Mouse (Mus musculus): ENCODE results near the gene Rnf38.

DNA sequence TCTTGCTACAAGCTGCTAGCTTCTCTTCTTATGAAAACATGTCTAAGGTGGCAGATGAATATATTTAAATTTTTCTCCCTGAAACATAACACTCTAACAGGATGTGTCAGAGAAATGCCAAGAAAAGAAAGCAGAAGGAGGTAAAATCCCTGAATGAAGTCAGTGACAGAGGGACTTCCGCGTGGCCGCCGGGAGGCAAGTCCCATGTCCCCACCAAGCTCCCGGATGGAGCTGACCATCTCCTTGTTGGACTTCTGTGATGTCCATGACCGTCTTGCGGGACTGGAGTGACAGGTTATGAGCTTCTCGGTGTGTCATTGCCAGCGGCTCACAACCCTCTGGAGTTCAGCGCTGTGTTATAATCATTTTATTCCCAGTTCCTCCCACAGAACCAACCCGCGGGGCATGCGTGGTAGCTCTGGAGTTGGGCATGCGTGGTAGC lies 35.8 kb upstream of the Rnf38 start:
- TF ChIP-seq POLR2A (IDR thresholded peaks at IDR 0.05; ENCODE audit: borderline replicate concordance, extremely low read depth, low read depth, low read length) (no peak), CTCF (IDR thresholded peaks at IDR 0.05; ENCODE audit: insufficient read depth, low read length) (no peak)
